Mouse (Mus musculus) bone marrow, adult 2 months (tissue): Measurements from ENCODE around the gene Peak1. TPM values are rescaled to one million over a fixed set of nuclear protein-coding genes. Genes with fewer than 3 reads are reported as not detected.

Experiments used
- H3K27ac ChIP-seq: fragments of 200-500 bp; 2 replicates; pipeline ENCODE4 v1.5.1; 2012; ENCODE audit warnings: low read depth, mild to moderate bottlenecking, control low read depth, inconsistent platforms, low read length; ENCODE audit not compliant: control insufficient read depth, poor library complexity, insufficient read depth
- H3K4me1 ChIP-seq: fragments of 200-500 bp; 2 replicates; pipeline ENCODE4 v1.6.1; 2011; ENCODE audit warnings: low read length; ENCODE audit not compliant: control insufficient read depth, insufficient read depth
- H3K4me3 ChIP-seq: fragments of 200-500 bp; replicated peaks from 2 replicates; pipeline ENCODE3; 2011; ENCODE audit warnings: mild to moderate bottlenecking, low read depth, low read length, control low read depth; ENCODE audit not compliant: control insufficient read depth
- CTCF ChIP-seq: fragments of 200-500 bp; IDR thresholded peaks from 2 replicates; pipeline ENCODE4 v1.5.1; 2011; ENCODE audit warnings: low read length, control low read depth; ENCODE audit not compliant: control insufficient read depth, insufficient read depth
- POLR2A ChIP-seq: fragments of 200-500 bp; IDR thresholded peaks from 2 replicates; pipeline ENCODE4 v1.6.1; 2011; ENCODE audit warnings: low read depth, mild to moderate bottlenecking, control low read depth, low read length, borderline replicate concordance; ENCODE audit not compliant: control insufficient read depth
- WGBS: fragments of 180-500 bp; shearing (Covaris S2); methylation state at CpG from one replicate; pipeline ENCODE4 v1.1.7; 2018; 5-methylcytosine and 5-hydroxymethylcytosine counted together
- polyA plus RNA-seq: library from polyadenylated mRNA; stranded (reverse); fragments of >200 nt; gene quantifications from 2 replicates; pipeline ENCODE4 v1.2.4, GENCODE M21; 2011; ENCODE audit warnings: low replicate concordance; ENCODE audit not compliant: missing spikeins, insufficient read depth, insufficient read length

The Peak1 gene
- polyA plus RNA-seq, 1 experiment, result 7.4 TPM

DNA sequence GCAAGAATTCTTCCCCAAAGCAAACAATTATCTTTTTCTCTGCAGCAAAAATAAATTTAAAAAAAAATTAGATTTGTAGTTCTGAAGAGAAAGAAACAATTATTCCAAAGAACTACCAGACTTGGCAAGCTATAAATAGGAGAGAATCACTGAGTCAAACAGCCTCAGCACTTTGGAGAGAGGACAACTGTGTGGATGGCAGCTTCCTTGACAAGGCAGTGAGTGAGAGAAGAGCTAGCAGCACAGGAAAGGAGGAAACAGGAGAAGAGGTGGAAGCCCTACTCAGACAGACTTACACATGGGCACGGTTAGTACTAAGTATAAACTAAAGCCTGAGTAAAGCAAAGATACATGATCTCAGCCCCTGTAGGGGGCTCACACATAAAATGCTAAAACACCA is 21.6 kb downstream of the Peak1 start:
- 44% methylated on average over 1 of the region's 1 CpGs for WGBS
- Histone ChIP-seq H3K4me3 (no peak overlapping the region), H3K4me1 (no peaks in the 10 kb centered on the region), H3K27ac (no peak overlapping the region)
- TF ChIP-seq CTCF (no peak), POLR2A (no peak)

DNA sequence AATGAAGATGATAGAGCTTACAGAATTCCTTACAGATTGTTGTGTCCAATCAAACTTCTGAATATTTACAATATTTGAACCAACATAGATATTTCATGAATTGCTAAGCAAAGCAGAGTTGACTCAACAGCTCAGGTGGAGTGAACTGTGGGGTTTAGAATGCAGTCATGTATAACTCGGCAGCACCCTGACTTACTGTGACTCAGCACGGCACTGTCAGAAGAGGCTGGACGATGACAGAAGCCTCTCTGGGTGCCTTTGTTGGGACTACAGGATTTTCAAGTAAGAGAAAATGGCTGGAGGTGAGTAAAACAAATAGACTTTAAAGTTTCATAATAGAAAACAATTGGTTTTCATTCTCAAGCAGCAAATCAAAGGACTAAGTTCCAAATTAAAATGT is 25.0 kb downstream of the Peak1 start:
- TF ChIP-seq CTCF (no peak), POLR2A (no peak)
- 76% methylated on average over 3 of the region's 3 CpGs for WGBS
- H3K4me3 ChIP-seq, result no peak overlapping the region
- no peak overlapping the region for H3K27ac ChIP-seq
- H3K4me1 ChIP-seq, result no peaks in the 10 kb centered on the region

DNA sequence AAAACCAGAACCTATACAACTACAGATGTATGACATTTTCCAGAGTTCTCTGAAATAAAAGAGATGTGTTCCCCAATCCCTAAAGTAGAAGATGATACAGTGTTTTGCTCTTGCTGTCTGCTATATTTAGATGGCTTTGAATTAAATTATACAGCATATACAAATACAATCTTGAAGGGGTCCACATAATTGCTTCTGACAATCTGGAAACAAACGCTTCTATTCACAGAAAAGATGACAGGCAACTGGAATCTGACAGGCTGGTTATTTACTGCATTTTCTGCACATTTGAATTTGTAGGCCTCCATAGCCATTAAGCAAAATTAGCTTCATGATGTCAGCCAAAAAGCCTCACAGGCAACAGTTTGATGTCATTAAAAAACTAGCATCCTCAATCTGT is 35.1 kb downstream of the Peak1 start:
- TF ChIP-seq CTCF, result no peak
- no peak for TF ChIP-seq POLR2A
- no peak overlapping the region for H3K4me3 ChIP-seq
- 73% methylated on average over 1 of the region's 1 CpGs for WGBS

GRCm38 (mm10) chr9:56374401-56374800 is 43.5 kb downstream of the Peak1 start:
- Histone ChIP-seq H3K4me1 (no peaks in the 10 kb centered on the region), H3K27ac (no peak overlapping the region), H3K4me3 (no peak overlapping the region)
- WGBS, result 72% methylated on average over 4 of the region's 4 CpGs
- TF ChIP-seq CTCF (no peak), POLR2A (no peak)

More for the DNA sequence above, 35.1 kb downstream of the Peak1 start:
- Histone ChIP-seq H3K4me1 (no peaks in the 10 kb centered on the region), H3K27ac (no peak overlapping the region)

GRCm38 (mm10) chr9:56370710-56371109 is 47.2 kb downstream of the Peak1 start:
- 53% methylated on average over 5 of the region's 5 CpGs for WGBS

GRCm38 (mm10) chr9:56368814-56369213 is 49.1 kb downstream of the Peak1 start:
- H3K4me3 ChIP-seq, result no peak overlapping the region
- TF ChIP-seq POLR2A (no peak), CTCF (no peak)
- WGBS, result 81% methylated on average over 3 of the region's 3 CpGs
- no peak overlapping the region for H3K27ac ChIP-seq
- no peaks in the 10 kb centered on the region for H3K4me1 ChIP-seq

More at GRCm38 (mm10) chr9:56370710-56371109, 47.2 kb downstream of the Peak1 start:
- H3K27ac ChIP-seq, result no peak overlapping the region
- no peak for TF ChIP-seq POLR2A
- no peak for TF ChIP-seq CTCF
- H3K4me1 ChIP-seq, result no peaks in the 10 kb centered on the region
- H3K4me3 ChIP-seq, result no peak overlapping the region

DNA sequence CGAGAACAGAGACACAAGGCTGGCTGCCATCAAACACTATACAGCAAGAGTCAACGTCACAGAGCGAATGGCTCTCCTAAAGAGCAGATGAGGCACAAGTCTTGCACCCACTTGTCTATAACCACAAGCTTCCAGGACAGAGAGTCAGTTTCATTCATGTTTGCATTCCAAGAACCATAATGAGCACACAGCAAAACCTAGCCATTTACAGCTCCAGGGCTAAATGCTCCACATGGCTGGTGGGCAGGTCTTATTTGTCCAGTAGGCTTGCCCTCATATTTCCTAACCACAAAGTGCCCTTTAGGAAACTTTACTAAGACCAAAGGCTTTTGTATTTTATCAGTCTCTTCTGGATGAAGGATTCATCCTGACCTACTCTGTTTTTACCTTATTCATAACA is 54.6 kb downstream of the Peak1 start:
- 87% methylated on average over 3 of the region's 3 CpGs for WGBS

GRCm38 (mm10) chr9:56359261-56359660 is 58.6 kb downstream of the Peak1 start:
- TF ChIP-seq POLR2A (no peak), CTCF (no peak)
- WGBS, result 91% methylated on average over 3 of the region's 3 CpGs

More for the DNA sequence above, 54.6 kb downstream of the Peak1 start:
- H3K27ac ChIP-seq, result no peak overlapping the region
- no peak overlapping the region for H3K4me3 ChIP-seq
- TF ChIP-seq CTCF (no peak), POLR2A (no peak)
- no peaks in the 10 kb centered on the region for H3K4me1 ChIP-seq

GRCm38 (mm10) chr9:56355186-56355585 is 62.7 kb downstream of the Peak1 start:
- no peak for TF ChIP-seq CTCF
- no peak for TF ChIP-seq POLR2A
- WGBS, result 91% methylated on average over 5 of the region's 5 CpGs
- Histone ChIP-seq H3K27ac (no peak overlapping the region), H3K4me1 (no peaks in the 10 kb centered on the region), H3K4me3 (no peak overlapping the region)

More at GRCm38 (mm10) chr9:56359261-56359660, 58.6 kb downstream of the Peak1 start:
- Histone ChIP-seq H3K4me1 (no peaks in the 10 kb centered on the region), H3K27ac (no peak overlapping the region), H3K4me3 (no peak overlapping the region)
